Mouse (Mus musculus) E14TG2a.4 (cell line): ENCODE data around the gene Tyw1.

Experiments used
- CTCF ChIP-seq: conservative IDR thresholded peaks from 2 replicates; pipeline ENCODE4 v1.5.1; 2014; ENCODE audit warnings: low read length
- NANOG ChIP-seq: IDR thresholded peaks from 2 replicates; pipeline ENCODE4 v1.6.1; 2014; ENCODE audit warnings: borderline replicate concordance, low read length, mixed read lengths
- POU5F1 ChIP-seq: IDR thresholded peaks from 2 replicates; pipeline ENCODE4 v1.6.1; 2014; ENCODE audit warnings: low read length, borderline replicate concordance

DNA sequence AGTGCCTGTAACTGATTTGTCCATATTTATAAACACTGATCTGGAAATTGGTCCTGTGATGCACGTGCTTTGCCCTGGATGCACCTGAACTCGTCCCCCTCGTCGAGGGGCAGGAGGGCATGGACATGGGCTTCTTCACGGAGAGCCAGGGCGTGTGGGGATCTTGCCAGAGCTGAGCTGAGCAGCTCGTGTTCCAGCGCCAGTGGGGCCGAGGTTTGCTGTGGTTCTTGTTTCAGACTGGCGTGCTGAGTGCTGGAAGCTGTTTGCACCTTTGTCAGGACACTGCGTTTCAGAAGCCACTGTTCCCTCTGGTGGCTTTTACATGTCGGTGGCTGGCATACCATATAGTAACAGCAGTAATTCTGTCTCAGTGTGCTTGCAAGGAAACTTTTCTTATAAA is 14.0 kb upstream of the Tyw1 start:
- TF ChIP-seq CTCF (no peak), NANOG (no peak), POU5F1 (no peak)
